Mouse (Mus musculus) erythroblast, embryonic 14.5 days (primary cell): ENCODE measurements around the gene Tcf7.

Experiments
- GATA1 ChIP-seq: IDR thresholded peaks from 2 replicates; pipeline ENCODE4 v1.6.1; 2012; ENCODE audit warnings: low read length, inconsistent platforms, mixed read lengths
- TAL1 ChIP-seq: IDR thresholded peaks from 3 replicates; pipeline ENCODE4 v1.6.1; 2012; ENCODE audit warnings: low read length, inconsistent platforms, mixed read lengths

DNA sequence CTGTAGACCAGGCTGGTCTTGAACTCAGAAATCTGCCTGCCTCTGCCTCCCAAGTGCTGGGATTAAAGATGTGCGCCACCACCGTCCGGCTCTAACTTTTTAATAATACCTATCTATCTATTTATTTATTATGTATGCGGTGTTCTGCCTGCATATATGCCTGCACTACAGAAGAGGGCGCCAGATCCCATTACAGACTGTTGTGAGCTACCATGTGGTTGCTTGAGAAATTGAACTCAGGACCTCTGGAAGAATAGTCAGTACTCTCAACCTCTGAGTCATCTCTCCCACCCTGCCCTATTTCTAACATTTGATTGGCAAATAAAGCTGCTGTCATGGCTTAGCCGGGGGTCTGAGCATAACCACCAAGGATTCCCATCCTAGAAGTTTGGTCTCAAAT is 59.9 kb downstream of the Tcf7 start:
- TF ChIP-seq GATA1 (no peak), TAL1 (no peak)
